ENCODE assay signal across 30 mouse cellular contexts in the genomic region with DNA sequence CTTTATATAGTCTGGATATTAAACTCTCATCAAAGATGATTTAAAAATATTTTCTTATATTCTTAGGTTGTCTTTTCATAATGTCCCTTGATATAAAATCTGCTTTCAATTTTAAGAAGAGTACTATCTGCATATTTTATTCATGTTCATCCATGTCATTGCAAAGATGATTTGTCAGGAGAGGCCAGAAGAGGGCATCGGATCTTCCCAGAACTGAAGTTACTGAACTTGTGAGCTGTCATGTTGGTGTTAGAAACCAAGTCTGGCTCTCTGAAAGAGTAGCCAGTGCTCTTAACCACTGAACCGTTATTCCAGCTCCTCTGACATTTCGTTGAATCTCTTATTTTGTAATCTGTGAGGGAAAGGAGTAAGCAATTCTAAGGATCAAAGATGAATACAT. TPM values are rescaled to one million over a fixed set of nuclear protein-coding genes. Genes with fewer than 3 reads are reported as not detected.
DNase-seq lines count a peak whose midpoint lies in the region; ATAC-seq and TF ChIP-seq lines count a peak whose summit lies in the region.
"Had no signal": no experiment of that assay in that cellular context is flagged by ENCODE, and none has a peak within 500 bp of the region (broad histone marks: within the 10 kb centered on the region; RNA-seq: fewer than 3 reads in every experiment).

No protein-coding gene starts in this region.

- no peaks in the 10 kb centered on the region for H3K9me3 ChIP-seq in forebrain, postnatal 0 days (ENCODE audit: low read length)
- no peaks in the 10 kb centered on the region for H3K9me3 ChIP-seq in forebrain, embryonic 10.5 days
- no peaks in the 10 kb centered on the region for H3K9me3 ChIP-seq in intestine, postnatal 0 days (ENCODE audit: control insufficient read depth)
- H3K9me3 ChIP-seq in intestine, embryonic 15.5 days: no peaks in the 10 kb centered on the region
- H3K9me3 ChIP-seq in lung, postnatal 0 days (ENCODE audit: low read length): no peaks in the 10 kb centered on the region
- no peaks in the 10 kb centered on the region for H3K9me3 ChIP-seq in stomach, postnatal 0 days (ENCODE audit: control insufficient read depth, low read length)
- H3K9me3 ChIP-seq: embryonic facial prominence, embryonic 12.5 days; forebrain, embryonic 12.5 days; heart, embryonic 10.5 days; kidney, embryonic 15.5 days; limb, embryonic 15.5 days; lung, embryonic 15.5 days; midbrain, embryonic 15.5 days; neural tube, embryonic 13.5 days had no signal

- no peaks in the 10 kb centered on the region for H3K36me3 ChIP-seq in forebrain, postnatal 0 days (ENCODE audit: insufficient read depth)
- peaks cover 9% of the 10 kb centered on the region for H3K36me3 ChIP-seq in forebrain, embryonic 10.5 days (replicated peaks)
- H3K36me3 ChIP-seq in intestine, postnatal 0 days (ENCODE audit: control insufficient read depth, insufficient read depth): peaks cover 7% of the 10 kb centered on the region; the same call in 1 of the 2 replicates
- H3K36me3 ChIP-seq in intestine, embryonic 15.5 days: 0 out of 2 replicates have a peak, but pooled peaks cover 3% of the 10 kb centered on the region
- H3K36me3 ChIP-seq in lung, postnatal 0 days (ENCODE audit: insufficient read depth, low read length): no peaks in the 10 kb centered on the region
- H3K36me3 ChIP-seq in stomach, postnatal 0 days (ENCODE audit: control insufficient read depth, insufficient read depth, low read length): no peaks in the 10 kb centered on the region
- H3K36me3 ChIP-seq: embryonic facial prominence, embryonic 12.5 days; forebrain, embryonic 12.5 days; heart, embryonic 10.5 days; limb, embryonic 15.5 days; lung, embryonic 15.5 days; midbrain, embryonic 15.5 days; neural tube, embryonic 13.5 days had no signal

- TF ChIP-seq CTCF in forebrain, postnatal 0 days (IDR thresholded peaks at IDR 0.05; ENCODE audit: low read depth): peak; percentile 3; the same call in 1 of the 2 replicates
- TF ChIP-seq CTCF in intestine, postnatal 0 days (IDR thresholded peaks at IDR 0.05; ENCODE audit: low read depth): peak; percentile 34
- TF ChIP-seq CTCF in lung, postnatal 0 days (IDR thresholded peaks at IDR 0.05): 0 out of 2 replicates have a peak, but pooled peaks have one; percentile 28
- TF ChIP-seq CTCF in stomach, postnatal 0 days (IDR thresholded peaks at IDR 0.05; ENCODE audit: low read depth): peak; percentile 25

- no peak overlapping the region for H3K9ac ChIP-seq in forebrain, postnatal 0 days
- H3K9ac ChIP-seq in intestine, postnatal 0 days (ENCODE audit: low read depth, low read length): no peak overlapping the region
- H3K9ac ChIP-seq in intestine, embryonic 15.5 days: no peak overlapping the region
- no peak overlapping the region for H3K9ac ChIP-seq in lung, postnatal 0 days (replicated peaks; ENCODE audit: low read depth)
- H3K9ac ChIP-seq in stomach, postnatal 0 days (ENCODE audit: low read length): no peak overlapping the region
- H3K9ac ChIP-seq: embryonic facial prominence, embryonic 12.5 days; forebrain, embryonic 12.5 days; hindbrain, embryonic 14.5 days; kidney, embryonic 15.5 days; limb, embryonic 15.5 days; lung, embryonic 15.5 days; midbrain, embryonic 15.5 days; neural tube, embryonic 13.5 days had no signal

- no peaks in the 10 kb centered on the region for H3K27me3 ChIP-seq in forebrain, postnatal 0 days (ENCODE audit: insufficient read depth, low read length)
- no peaks in the 10 kb centered on the region for H3K27me3 ChIP-seq in forebrain, embryonic 10.5 days (ENCODE audit: poor library complexity, severe bottlenecking)
- no peaks in the 10 kb centered on the region for H3K27me3 ChIP-seq in intestine, postnatal 0 days (replicated peaks; ENCODE audit: control insufficient read depth, insufficient read depth, low read length)
- no peaks in the 10 kb centered on the region for H3K27me3 ChIP-seq in intestine, embryonic 15.5 days (replicated peaks)
- H3K27me3 ChIP-seq in lung, postnatal 0 days (replicated peaks; ENCODE audit: insufficient read depth, low read length): no peaks in the 10 kb centered on the region
- H3K27me3 ChIP-seq in stomach, postnatal 0 days (ENCODE audit: control insufficient read depth, insufficient read depth, low read length): no peaks in the 10 kb centered on the region
- H3K27me3 ChIP-seq: embryonic facial prominence, embryonic 12.5 days; forebrain, embryonic 12.5 days; kidney, embryonic 15.5 days; limb, embryonic 15.5 days; lung, embryonic 15.5 days; midbrain, embryonic 15.5 days; neural tube, embryonic 13.5 days had no signal

- WGBS in forebrain, postnatal 0 days: 82% methylated on average over 3 of the region's 3 CpGs
- 86% methylated on average over 3 of the region's 3 CpGs for WGBS in forebrain, embryonic 10.5 days
- 70% methylated on average over 3 of the region's 3 CpGs for WGBS in intestine, postnatal 0 days
- WGBS in intestine, embryonic 15.5 days: 81% methylated on average over 3 of the region's 3 CpGs
- 60% methylated on average over 3 of the region's 3 CpGs for WGBS in lung, postnatal 0 days
- WGBS in stomach, postnatal 0 days: 82% methylated on average over 3 of the region's 3 CpGs

- no peak overlapping the region for H3K4me3 ChIP-seq in forebrain, postnatal 0 days (ENCODE audit: low read depth, low read length)
- H3K4me3 ChIP-seq in forebrain, embryonic 10.5 days: no peak overlapping the region
- no peak overlapping the region for H3K4me3 ChIP-seq in intestine, postnatal 0 days (ENCODE audit: low read depth, low read length)
- H3K4me3 ChIP-seq in intestine, embryonic 15.5 days (replicated peaks): no peak overlapping the region
- no peak overlapping the region for H3K4me3 ChIP-seq in lung, postnatal 0 days (ENCODE audit: low read depth, low read length)
- no peak overlapping the region for H3K4me3 ChIP-seq in stomach, postnatal 0 days (ENCODE audit: low read depth, low read length)
- H3K4me3 ChIP-seq: embryonic facial prominence, embryonic 12.5 days; forebrain, embryonic 12.5 days; heart, embryonic 10.5 days; kidney, embryonic 15.5 days; limb, embryonic 15.5 days; lung, embryonic 15.5 days; midbrain, embryonic 15.5 days; myocyte; neural tube, embryonic 13.5 days had no signal

- no peaks in the 10 kb centered on the region for H3K4me1 ChIP-seq in forebrain, postnatal 0 days (ENCODE audit: insufficient read depth)
- H3K4me1 ChIP-seq in forebrain, embryonic 10.5 days: peaks cover 31% of the 10 kb centered on the region
- H3K4me1 ChIP-seq in intestine, postnatal 0 days (replicated peaks; ENCODE audit: control insufficient read depth, insufficient read depth, low read length): no peaks in the 10 kb centered on the region
- peaks cover 9% of the 10 kb centered on the region for H3K4me1 ChIP-seq in intestine, embryonic 15.5 days (replicated peaks)
- peaks cover 5% of the 10 kb centered on the region for H3K4me1 ChIP-seq in lung, postnatal 0 days (ENCODE audit: insufficient read depth, low read depth, low read length)
- H3K4me1 ChIP-seq in stomach, postnatal 0 days (replicated peaks; ENCODE audit: control insufficient read depth, insufficient read depth): peaks cover 5% of the 10 kb centered on the region; the same call in 1 of the 2 replicates

- no peak overlapping the region for H3K4me2 ChIP-seq in forebrain, postnatal 0 days (ENCODE audit: low read depth)
- no peak overlapping the region for H3K4me2 ChIP-seq in intestine, postnatal 0 days (replicated peaks; ENCODE audit: low read depth)
- H3K4me2 ChIP-seq in intestine, embryonic 15.5 days (replicated peaks): no peak overlapping the region
- no peak overlapping the region for H3K4me2 ChIP-seq in lung, postnatal 0 days (replicated peaks; ENCODE audit: low read depth, low read length)
- H3K4me2 ChIP-seq in stomach, postnatal 0 days (replicated peaks; ENCODE audit: low read depth): no peak overlapping the region
- H3K4me2 ChIP-seq: embryonic facial prominence, embryonic 12.5 days; forebrain, embryonic 12.5 days; hindbrain, embryonic 14.5 days; kidney, embryonic 15.5 days; limb, embryonic 15.5 days; lung, embryonic 15.5 days; midbrain, embryonic 15.5 days; neural tube, embryonic 13.5 days had no signal

- ATAC-seq in forebrain, postnatal 0 days: no peak
- no peak for ATAC-seq in intestine, postnatal 0 days
- ATAC-seq in intestine, embryonic 15.5 days: no peak
- ATAC-seq in lung, postnatal 0 days: no peak
- ATAC-seq in stomach, postnatal 0 days (ENCODE audit: low FRiP score, low TSS enrichment): no peak
- ATAC-seq: activated CD4-positive, CD25-positive, alpha-beta regulatory T cell, adult 4 months; CD4-positive, CD25-positive, alpha-beta regulatory T cell, adult 4 months; midbrain, embryonic 15.5 days had no signal

- no peak for DNase-seq in forebrain, postnatal 0 days
- no peak for DNase-seq in forebrain, embryonic 10.5 days (ENCODE audit: extremely low spot score, low spot score)
- DNase-seq in lung, postnatal 0 days (ENCODE audit: low spot score): no peak
- DNase-seq in lung, adult 18-20 months: no peak
- DNase-seq in stomach, postnatal 0 days (ENCODE audit: low spot score): no peak
- no peak for DNase-seq in MN1 (ENCODE audit: low spot score)
- DNase-seq: adrenal gland, postnatal 10 days; cerebellum, adult 18-20 months; cerebellum, postnatal 14 days; kidney, postnatal 36 days; layer of hippocampus, adult 9-11 months; left cerebral cortex, postnatal 4 days; lung, postnatal 4 days; retina, postnatal 1 day; right cerebral cortex, postnatal 25 days; thymus, postnatal 25 days had no signal

- TF ChIP-seq EP300 in lung, postnatal 0 days (IDR thresholded peaks at IDR 0.05): no peak
- no peak for TF ChIP-seq EP300 in stomach, postnatal 0 days (optimal IDR thresholded peaks at IDR 0.05)

- no peak overlapping the region for H3K27ac ChIP-seq in forebrain, postnatal 0 days (ENCODE audit: low read depth, low read length)
- H3K27ac ChIP-seq in forebrain, embryonic 10.5 days: no peak overlapping the region
- no peak overlapping the region for H3K27ac ChIP-seq in intestine, postnatal 0 days (ENCODE audit: low read depth, low read length)
- H3K27ac ChIP-seq in intestine, embryonic 15.5 days: no peak overlapping the region
- no peak overlapping the region for H3K27ac ChIP-seq in lung, postnatal 0 days (ENCODE audit: low read length)
- no peak overlapping the region for H3K27ac ChIP-seq in stomach, postnatal 0 days (replicated peaks)
- H3K27ac ChIP-seq: embryonic facial prominence, embryonic 12.5 days; forebrain, embryonic 12.5 days; heart, embryonic 10.5 days; hindbrain, embryonic 14.5 days; limb, embryonic 15.5 days; lung, embryonic 15.5 days; midbrain, embryonic 15.5 days; neural tube, embryonic 13.5 days had no signal

RNA-seq across cellular contexts. Expression of gene Lpin2, which starts 17.0 kb away (rescaled TPM):
- total RNA-seq in forebrain, postnatal 0 days (2014; rRNA removed): 44.5 and 58.6 TPM in 2 replicates
- 23.6 and 32.5 TPM in 2 replicates for polyA plus RNA-seq in forebrain, postnatal 0 days (2015; fragmentation: Nextera tagmentation; extraction: Ambion mirVana)
- 47.6 and 48.0 TPM in 2 replicates for polyA plus RNA-seq in forebrain, embryonic 10.5 days (2016; fragmentation: Nextera tagmentation; extraction: Ambion mirVana)
- 22.2 and 24.8 TPM in 2 replicates for polyA plus RNA-seq in intestine, postnatal 0 days (2015; fragmentation: Nextera tagmentation; extraction: Ambion mirVana)
- 22.5 and 25.9 TPM in 2 replicates for polyA plus RNA-seq in intestine, embryonic 15.5 days (2015; fragmentation: Nextera tagmentation; extraction: Ambion mirVana)
- polyA plus RNA-seq in lung, postnatal 0 days (2015; fragmentation: Nextera tagmentation; extraction: Ambion mirVana): 54.1 and 65.8 TPM in 2 replicates
- polyA plus RNA-seq in stomach, postnatal 0 days (2015; fragmentation: Nextera tagmentation; extraction: Ambion mirVana): 21.3 and 22.6 TPM in 2 replicates
